Mouse (Mus musculus): Measurements from ENCODE around the gene Olfr510. TPM values are rescaled to one million over a fixed set of nuclear protein-coding genes. Genes with fewer than 3 reads are reported as not detected.
"Not testable (repeated sequence)": the region's sequence is repeated elsewhere in the genome, so short reads cannot be mapped to it uniquely, and the experiment has no call there.

The Olfr510 gene
- total RNA-seq (2021) = not detected in 2 replicates
- long read RNA-seq, experiment 1 = 0 reads
- long read RNA-seq, experiment 2 = 0 reads

- DNase-seq = no peak
These were observed at the start of gene Olfr510 for GRCm38 (mm10) chr7:108666118-108666517. TSS of gene Olfr510 (plus strand) at chr7:108666418.

- not testable (repeated sequence) for DNase-seq
These were observed 49.4 kb upstream of the Olfr510 start for GRCm38 (mm10) chr7:108616781-108617180.

- no peak for DNase-seq
These were observed 44.7 kb upstream of the Olfr510 start, which contains the start of gene Olfr507 for GRCm38 (mm10) chr7:108621514-108621913. TSS of gene Olfr507 (plus strand) at chr7:108621814.

- DNase-seq = no peak
These were observed 36.5 kb upstream of the Olfr510 start, which contains the start of gene Olfr508 for GRCm38 (mm10) chr7:108629694-108630093. TSS of gene Olfr508 (plus strand) at chr7:108629994.

GRCm38 (mm10) chr7:108651806-108652205 is 14.4 kb upstream of the Olfr510 start, which contains the start of gene Olfr509:
TSS of gene Olfr509 (minus strand) at chr7:108651906.
- no peak for DNase-seq

- DNase-seq = no peak
These were observed 3.8 kb upstream of the Olfr510 start for GRCm38 (mm10) chr7:108662419-108662818.

- DNase-seq = no peak
These were observed 4.8 kb downstream of the Olfr510 start for GRCm38 (mm10) chr7:108671058-108671457.

- no peak for DNase-seq
These were observed 12.7 kb downstream of the Olfr510 start for GRCm38 (mm10) chr7:108678886-108679285.

- DNase-seq = no peak
These were observed 46.8 kb downstream of the Olfr510 start, which contains the start of gene Olfr512 for GRCm38 (mm10) chr7:108713020-108713419. TSS of gene Olfr512 (plus strand) at chr7:108713320.

Other genes starting within 250 kb of the Olfr510 start
- gene Olfr497, start 246.0 kb upstream of the Olfr510 start, total RNA-seq (2021) = not detected in 2 replicates
- gene Olfr498, start 201.1 kb upstream of the Olfr510 start, total RNA-seq (2021) = not detected in 2 replicates
- gene Olfr502, start 141.4 kb upstream of the Olfr510 start, total RNA-seq (2021) = not detected in 2 replicates
- gene Olfr503, start 121.9 kb upstream of the Olfr510 start, total RNA-seq (2021) = not detected in 2 replicates
- not detected in 2 replicates for gene Olfr504, start 100.6 kb upstream of the Olfr510 start, total RNA-seq (2021)
- not detected in 2 replicates for gene Olfr506, start 55.6 kb upstream of the Olfr510 start, total RNA-seq (2021)
- gene Olfr507, start 44.6 kb upstream of the Olfr510 start, total RNA-seq (2021) = not detected in 2 replicates
- gene Olfr508, start 36.4 kb upstream of the Olfr510 start, total RNA-seq (2021) = not detected in 2 replicates
- gene Olfr509, start 14.5 kb upstream of the Olfr510 start, total RNA-seq (2021) = not detected in 2 replicates
- gene Olfr512, start 46.9 kb downstream of the Olfr510 start, total RNA-seq (2021) = not detected in 2 replicates
- not detected in 2 replicates for gene Olfr513, start 84.6 kb downstream of the Olfr510 start, total RNA-seq (2021)
- gene Olfr514, start 159.6 kb downstream of the Olfr510 start, total RNA-seq (2021) = not detected in 2 replicates
- not detected in 2 replicates for gene Olfr516, start 184.1 kb downstream of the Olfr510 start, total RNA-seq (2021)
- not detected in 2 replicates for gene Olfr517, start 206.0 kb downstream of the Olfr510 start, total RNA-seq (2021)
- gene Olfr518, start 218.6 kb downstream of the Olfr510 start, total RNA-seq (2021) = not detected in 2 replicates
- not detected in 2 replicates for gene Olfr519, start 228.0 kb downstream of the Olfr510 start, total RNA-seq (2021)

All from adrenal gland, postnatal 14 days (tissue).